Mouse (Mus musculus) T-helper 2 cell (primary cell): ENCODE results near the gene Plpp3.

ENCODE experiments used
- in situ Hi-C: fragments of 300-600 bp; cut with MboI, MseI; formaldehyde crosslinking; loops from one replicate; pipeline ENCODE4 v1.15.1; 2025; ENCODE audit warnings: high pct_unique_total_duplicates

Plpp3 gene

DNA sequence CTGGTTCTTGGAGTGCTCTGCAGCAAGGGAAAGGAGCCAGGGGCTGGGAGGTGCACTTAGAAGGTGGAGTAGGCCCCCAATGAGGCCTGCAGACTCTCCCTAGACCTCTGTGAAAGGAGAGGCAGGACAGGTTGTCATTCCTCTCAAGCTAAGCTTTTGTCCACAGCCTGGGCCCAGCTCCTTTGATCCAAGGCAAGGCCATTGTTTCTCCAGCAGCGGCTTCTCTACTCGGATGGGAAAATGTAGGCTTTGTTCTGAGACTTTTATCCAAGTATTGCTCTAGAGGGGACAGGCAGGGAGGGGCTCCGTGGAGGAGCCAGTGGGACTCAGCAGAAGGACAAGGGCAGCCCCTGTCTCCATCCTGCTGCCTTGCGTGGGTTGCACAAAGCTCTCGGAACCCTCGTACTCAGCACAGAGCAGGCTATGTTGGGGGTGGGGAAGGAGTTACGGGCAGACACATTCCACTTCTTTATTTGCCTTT is 124.6 kb downstream of the Plpp3 start:
- in situ Hi-C loops, result no loop called here
